Mouse (Mus musculus): ENCODE measurements at regions not wholly inside any gene's neighbourhood (a gene's known extent, or its start where the extent isn't known, plus 50 kb on each side); places are given as distances from the start of the nearest gene placed in this dataset.

- Histone ChIP-seq H3K9ac (ENCODE audit: low read length) (no peak overlapping the region), H3K27ac (ENCODE audit: low read length) (no peak overlapping the region), H3K4me1 (ENCODE audit: control insufficient read depth, insufficient read depth, low read length) (no peaks in the 10 kb centered on the region), H3K9me3 (replicated peaks; ENCODE audit: control insufficient read depth, low read length) (no peaks in the 10 kb centered on the region), H3K4me3 (replicated peaks; ENCODE audit: low read length) (no peak overlapping the region), H3K4me2 (ENCODE audit: low read depth, low read length) (no peak overlapping the region), H3K27me3 (ENCODE audit: control insufficient read depth, insufficient read depth, low read length) (no peaks in the 10 kb centered on the region), H3K36me3 (ENCODE audit: control insufficient read depth, insufficient read depth, low read length) (no peaks in the 10 kb centered on the region)
- 80% methylated on average over 8 of the region's 8 CpGs for WGBS
- ATAC-seq (ENCODE audit: insufficient read depth, low FRiP score), result no peak
These were observed 53.0 kb upstream of the Lrp8 start for GRCm38 (mm10) chr4:107749045-107749444.

- Histone ChIP-seq H3K4me3 (replicated peaks; ENCODE audit: low read length) (no peak overlapping the region), H3K9me3 (replicated peaks; ENCODE audit: control insufficient read depth, low read length) (no peaks in the 10 kb centered on the region), H3K4me1 (ENCODE audit: control insufficient read depth, insufficient read depth, low read length) (no peaks in the 10 kb centered on the region), H3K36me3 (ENCODE audit: control insufficient read depth, insufficient read depth, low read length) (no peaks in the 10 kb centered on the region), H3K9ac (ENCODE audit: low read length) (no peak overlapping the region), H3K27ac (ENCODE audit: low read length) (no peak overlapping the region), H3K4me2 (ENCODE audit: low read depth, low read length) (no peak overlapping the region), H3K27me3 (ENCODE audit: control insufficient read depth, insufficient read depth, low read length) (no peaks in the 10 kb centered on the region)
- no peak for ATAC-seq (ENCODE audit: insufficient read depth, low FRiP score)
- WGBS, result 58% methylated on average over 9 of the region's 9 CpGs
These were observed 52.0 kb upstream of the Lrp8 start for GRCm38 (mm10) chr4:107750017-107750416.

Data from stomach, embryonic 16.5 days (tissue).